9 mouse cellular contexts compared by ENCODE assay signal in genomic region chr10:21382914-21383313, GRCm38 (mm10). TPM values are rescaled to one million over a fixed set of nuclear protein-coding genes. Genes with fewer than 3 reads are reported as not detected.
A peak's percentile ranks its signal among the peaks of the same experiment; 100 is the strongest.
DNase-seq lines count a peak whose midpoint lies in the region; ATAC-seq and TF ChIP-seq lines count a peak whose summit lies in the region.
"Had no signal": no experiment of that assay in that cellular context is flagged by ENCODE, and none has a peak within 500 bp of the region (broad histone marks: within the 10 kb centered on the region; RNA-seq: fewer than 3 reads in every experiment).

No protein-coding gene starts in this region.

- TF ChIP-seq CTCF in heart, adult 2 months (IDR thresholded peaks at IDR 0.05) = peak; percentile 86
- 0 out of 2 replicates have a peak, but pooled peaks have one; percentile 13 for TF ChIP-seq CTCF in brain, embryonic 14.5 days (IDR thresholded peaks at IDR 0.05; ENCODE audit: borderline replicate concordance, extremely low read depth, insufficient read depth, insufficient read length)
- peak; percentile 97 for TF ChIP-seq CTCF in midbrain, postnatal 0 days (IDR thresholded peaks at IDR 0.05)

- no peaks in the 10 kb centered on the region for H3K36me3 ChIP-seq in heart, adult 2 months (ENCODE audit: control insufficient read depth, insufficient read depth, low read length)
- no peaks in the 10 kb centered on the region for H3K36me3 ChIP-seq in heart, embryonic 10.5 days
- no peaks in the 10 kb centered on the region for H3K36me3 ChIP-seq in midbrain, postnatal 0 days (ENCODE audit: insufficient read depth, low read length)
- H3K36me3 ChIP-seq: liver, embryonic 15.5 days had no signal

- intact Hi-C loops in heart, adult 2 months (cut with DNase I) = loop anchor here (1.0 to 10.0 kb wide), 2 partner anchors 212 to 627 kb away; partner anchors contain the start of gene 1700020N01Rik

- H3K4me3 ChIP-seq in heart, adult 2 months = no peak overlapping the region
- H3K4me3 ChIP-seq in heart, embryonic 10.5 days = no peak overlapping the region
- no peak overlapping the region for H3K4me3 ChIP-seq in midbrain, postnatal 0 days (ENCODE audit: low read depth, low read length)
- H3K4me3 ChIP-seq: liver, embryonic 15.5 days had no signal

- no peaks in the 10 kb centered on the region for H3K4me1 ChIP-seq in heart, adult 2 months (ENCODE audit: control insufficient read depth, insufficient read depth, low read length)
- peaks cover 13% of the 10 kb centered on the region; the same call in 1 of the 2 replicates for H3K4me1 ChIP-seq in heart, embryonic 10.5 days
- H3K4me1 ChIP-seq in midbrain, postnatal 0 days (ENCODE audit: insufficient read depth, low read length) = no peaks in the 10 kb centered on the region

- TF ChIP-seq EP300 in heart, adult 2 months (IDR thresholded peaks at IDR 0.05; ENCODE audit: insufficient read depth, low read depth, low read length) = no peak

- no peak overlapping the region for H3K9ac ChIP-seq in heart, adult 2 months (ENCODE audit: low read depth, low read length)
- no peak overlapping the region for H3K9ac ChIP-seq in midbrain, postnatal 0 days (replicated peaks; ENCODE audit: low read length, poor library complexity, severe bottlenecking)
- H3K9ac ChIP-seq: liver, embryonic 15.5 days had no signal

- H3K9me3 ChIP-seq in heart, embryonic 10.5 days = no peaks in the 10 kb centered on the region
- no peaks in the 10 kb centered on the region for H3K9me3 ChIP-seq in midbrain, postnatal 0 days (ENCODE audit: low read length)
- H3K9me3 ChIP-seq: liver, embryonic 15.5 days had no signal

- no peaks in the 10 kb centered on the region for H3K27me3 ChIP-seq in heart, adult 2 months (ENCODE audit: control insufficient read depth, insufficient read depth, low read length)
- no peaks in the 10 kb centered on the region for H3K27me3 ChIP-seq in heart, embryonic 10.5 days (ENCODE audit: insufficient read depth, poor library complexity, severe bottlenecking)
- H3K27me3 ChIP-seq in midbrain, postnatal 0 days (ENCODE audit: insufficient read depth, low read length) = no peaks in the 10 kb centered on the region
- H3K27me3 ChIP-seq: liver, embryonic 15.5 days had no signal

- peak; percentile 46 to 70; a peak in 2 of 4 replicates for ATAC-seq in hematopoietic stem cell, adult 5-6 weeks (replicated peaks in 1 of 2; ENCODE audit: insufficient read depth in 1 of 2, low FRiP score in 2 of 2, low TSS enrichment in 1 of 2, low read depth in 1 of 2, poor library complexity in 2 of 2, severe bottlenecking in 2 of 2)
- 0 out of 2 replicates have a peak, but pooled peaks have one; percentile 52 for ATAC-seq in midbrain, postnatal 0 days (ENCODE audit: low FRiP score)

- no peak overlapping the region for H3K4me2 ChIP-seq in midbrain, postnatal 0 days (ENCODE audit: low read depth, low read length, poor library complexity, severe bottlenecking)
- H3K4me2 ChIP-seq: liver, embryonic 15.5 days had no signal

- no peak overlapping the region for H3K27ac ChIP-seq in heart, adult 2 months
- no peak overlapping the region for H3K27ac ChIP-seq in heart, embryonic 10.5 days
- H3K27ac ChIP-seq in midbrain, postnatal 0 days (ENCODE audit: low read depth, low read length) = no peak overlapping the region
- H3K27ac ChIP-seq: liver, embryonic 15.5 days had no signal

- no peak for TF ChIP-seq POLR2A in heart, adult 2 months (IDR thresholded peaks at IDR 0.05; ENCODE audit: insufficient read depth, low read depth, low read length)
- TF ChIP-seq POLR2A in brain, embryonic 14.5 days (IDR thresholded peaks at IDR 0.05; ENCODE audit: borderline replicate concordance, extremely low read depth, insufficient read depth, insufficient read length, poor library complexity, severe bottlenecking) = no peak

- H3K79me2 ChIP-seq in heart, adult 2 months (replicated peaks; ENCODE audit: control insufficient read depth, insufficient read depth, low read length) = no peaks in the 10 kb centered on the region

- DNase-seq in heart, adult 2 months = no peak
- DNase-seq in heart, embryonic 10.5 days (ENCODE audit: low spot score) = no peak
- DNase-seq in right cerebral cortex, adult 18-20 months = peak; percentile 61
- DNase-seq in right cerebral cortex, postnatal 25 days = no peak
- DNase-seq in brain, embryonic 14.5 days (ENCODE audit: low read depth) = peak; percentile 93
- peak; percentile 93 for DNase-seq in midbrain, postnatal 0 days (ENCODE audit: low spot score)
- no peak for DNase-seq in testis, postnatal 14 days (ENCODE audit: low spot score)

- 7% methylated on average over 6 of the region's 6 CpGs for WGBS in heart, adult 2 months
- 20% methylated on average over 6 of the region's 6 CpGs for WGBS in heart, embryonic 10.5 days
- 23% methylated on average over 6 of the region's 6 CpGs for WGBS in midbrain, postnatal 0 days

RNA-seq across cellular contexts. Expression of gene Aldh8a1, which starts 5.8 kb away (rescaled TPM):
- not detected for total RNA-seq in heart, adult 2 months (2021)
- 0.29 TPM in 1 of 2 replicates, not detected in the other for polyA plus RNA-seq in heart, adult 2 months (2012; rRNA removed)
- polyA plus RNA-seq in heart, embryonic 10.5 days (2016; fragmentation: Nextera tagmentation; extraction: Ambion mirVana) = 0.10 and 0.19 TPM in 2 replicates
- polyA plus RNA-seq in brain, embryonic 14.5 days (2012; rRNA removed) = 0.08 and 0.29 TPM in 2 replicates
- not detected in 2 replicates for total RNA-seq in hematopoietic stem cell, adult 5-6 weeks (2017)
- total RNA-seq in midbrain, postnatal 0 days (2014; rRNA removed) = 0.11 TPM in 1 of 2 replicates, not detected in the other
- not detected in 2 replicates for polyA plus RNA-seq in midbrain, postnatal 0 days (2015; fragmentation: Nextera tagmentation; extraction: Ambion mirVana)

Comparison
In these comparisons a context has a peak if more than half of its experiments do, and no peak if none do; other contexts are left out.
1. DNase-seq: peak in right cerebral cortex, adult 18-20 months (single experiment), brain, embryonic 14.5 days (single experiment) and midbrain, postnatal 0 days (single experiment); none in heart, adult 2 months (0 of 2), heart, embryonic 10.5 days (single experiment), right cerebral cortex, postnatal 25 days (single experiment) and testis, postnatal 14 days (single experiment).
2. CTCF ChIP-seq: peak in every context shown above with its lines; median percentile 97 in midbrain, postnatal 0 days; 86 in heart, adult 2 months; 13 in brain, embryonic 14.5 days.